Mouse (Mus musculus) stomach, postnatal 0 days (tissue): ENCODE measurements at regions not wholly inside any gene's neighbourhood (a gene's known extent, or its start where the extent isn't known, plus 50 kb on each side); places are given as distances from the start of the nearest gene placed in this dataset.

Experiments
- ATAC-seq: fragments of 200-750 bp; cut with Nextera tagmentation; 2 replicates; pipeline ENCODE4 v1.8.0; 2017; ENCODE audit not compliant: low FRiP score, low TSS enrichment
- DNase-seq: peaks from one replicate; pipeline ENCODE4 v3.0.0-alpha.2; 2016; ENCODE audit warnings: low spot score
- H3K27ac ChIP-seq: fragments of 300-500 bp; sonication (generic); replicated peaks from 2 replicates; pipeline ENCODE4 v1.5.1; 2014; ENCODE audit warnings: mild to moderate bottlenecking, control low read depth
- H3K27me3 ChIP-seq: fragments of 300-500 bp; sonication (generic); 2 replicates; pipeline ENCODE4 v1.6.1; 2014; ENCODE audit warnings: low read length; ENCODE audit not compliant: control insufficient read depth, insufficient read depth
- H3K36me3 ChIP-seq: fragments of 300-500 bp; sonication (generic); 2 replicates; pipeline ENCODE4 v1.6.1; 2014; ENCODE audit warnings: low read length, mixed read lengths; ENCODE audit not compliant: control insufficient read depth, insufficient read depth
- H3K4me1 ChIP-seq: fragments of 300-500 bp; sonication (generic); replicated peaks from 2 replicates; pipeline ENCODE4 v1.6.1; 2014; ENCODE audit warnings: antibody characterized with exemption; ENCODE audit not compliant: control insufficient read depth, insufficient read depth
- H3K4me2 ChIP-seq: fragments of 300-500 bp; sonication (generic); replicated peaks from 2 replicates; pipeline ENCODE4 v1.6.1; 2014; ENCODE audit warnings: low read depth, mild to moderate bottlenecking, control low read depth, moderate library complexity
- H3K4me3 ChIP-seq: fragments of 300-500 bp; sonication (generic); 2 replicates; pipeline ENCODE4 v1.5.1; 2014; ENCODE audit warnings: low read depth, low read length, control low read depth
- H3K9ac ChIP-seq: fragments of 300-500 bp; sonication (generic); 2 replicates; pipeline ENCODE4 v1.6.1; 2014; ENCODE audit warnings: mild to moderate bottlenecking, low read length, control low read depth, mixed read lengths
- H3K9me3 ChIP-seq: fragments of 300-500 bp; sonication (generic); 2 replicates; pipeline ENCODE4 v1.6.1; 2016; ENCODE audit warnings: low read length; ENCODE audit not compliant: control insufficient read depth
- CTCF ChIP-seq: IDR thresholded peaks from 2 replicates; pipeline ENCODE4 v1.5.1; 2016; ENCODE audit warnings: antibody characterized with exemption, low read depth, mild to moderate bottlenecking, moderate library complexity
- EP300 ChIP-seq: optimal IDR thresholded peaks from 2 replicates; pipeline ENCODE3; 2016; ENCODE audit warnings: antibody characterized with exemption
- WGBS: fragments of 180-500 bp; shearing (Covaris S2); extraction: QIAGEN DNeasy Blood & Tissue Kit; methylation state at CpG from one replicate; pipeline ENCODE4 v1.1.7; 2014; 5-methylcytosine and 5-hydroxymethylcytosine counted together

GRCm38 (mm10) chr6:109009793-109010192 lies 181.4 kb downstream of the Edem1 start:
- Histone ChIP-seq H3K27ac (no peak overlapping the region), H3K27me3 (no peaks in the 10 kb centered on the region), H3K4me2 (no peak overlapping the region), H3K4me3 (no peak overlapping the region), H3K9me3 (no peaks in the 10 kb centered on the region), H3K36me3 (no peaks in the 10 kb centered on the region), H3K9ac (no peak overlapping the region), H3K4me1 (no peaks in the 10 kb centered on the region)
- ATAC-seq (no peak), DNase-seq (no peak)
- WGBS: 70% methylated on average over 4 of the region's 4 CpGs
- TF ChIP-seq CTCF: no peak
- TF ChIP-seq EP300: no peak

GRCm38 (mm10) chr6:109019731-109020130 lies 191.3 kb downstream of the Edem1 start:
- Histone ChIP-seq H3K36me3 (no peaks in the 10 kb centered on the region), H3K9me3 (no peaks in the 10 kb centered on the region), H3K9ac (no peak overlapping the region), H3K4me1 (no peaks in the 10 kb centered on the region), H3K4me3 (no peak overlapping the region), H3K27ac (no peak overlapping the region), H3K27me3 (no peaks in the 10 kb centered on the region), H3K4me2 (no peak overlapping the region)
- TF ChIP-seq CTCF (no peak), EP300 (no peak)
- no peak for ATAC-seq
- DNase-seq: no peak
- WGBS: 90% methylated on average over 2 of the region's 2 CpGs
